Mouse (Mus musculus) erythroblast, embryonic 14.5 days (primary cell): Measurements from ENCODE around the gene Prx. TPM values are rescaled to one million over a fixed set of nuclear protein-coding genes. Genes with fewer than 3 reads are reported as not detected.
A peak's percentile ranks its signal among the peaks of the same experiment; 100 is the strongest.

Experiments
- H3K27me3 ChIP-seq: 2 replicates; pipeline ENCODE4 v1.6.1; 2012; ENCODE audit warnings: inconsistent platforms; ENCODE audit not compliant: control insufficient read depth
- H3K36me3 ChIP-seq: 2 replicates; pipeline ENCODE4 v1.6.1; 2012; ENCODE audit warnings: mild to moderate bottlenecking, inconsistent platforms; ENCODE audit not compliant: control insufficient read depth
- H3K4me1 ChIP-seq: 2 replicates; pipeline ENCODE4 v1.6.1; 2012; ENCODE audit warnings: inconsistent platforms; ENCODE audit not compliant: control insufficient read depth
- H3K4me3 ChIP-seq: replicated peaks from 2 replicates; pipeline ENCODE3; 2012; ENCODE audit warnings: moderate library complexity, mild to moderate bottlenecking, inconsistent platforms
- H3K9me3 ChIP-seq: 2 replicates; pipeline ENCODE4 v1.6.1; 2012; ENCODE audit warnings: low read length, inconsistent platforms, mixed read lengths; ENCODE audit not compliant: control insufficient read depth
- GATA1 ChIP-seq: IDR thresholded peaks from 2 replicates; pipeline ENCODE4 v1.6.1; 2012; ENCODE audit warnings: low read length, inconsistent platforms, mixed read lengths
- TAL1 ChIP-seq: IDR thresholded peaks from 3 replicates; pipeline ENCODE4 v1.6.1; 2012; ENCODE audit warnings: low read length, inconsistent platforms, mixed read lengths
- polyA plus RNA-seq: library from polyadenylated mRNA; stranded (reverse); fragments of >175 nt; gene quantifications from 2 replicates; pipeline ENCODE4 v1.2.3, GENCODE M21; 2012

The Prx gene
- polyA plus RNA-seq, 1 experiment: 0.41 TPM

DNA sequence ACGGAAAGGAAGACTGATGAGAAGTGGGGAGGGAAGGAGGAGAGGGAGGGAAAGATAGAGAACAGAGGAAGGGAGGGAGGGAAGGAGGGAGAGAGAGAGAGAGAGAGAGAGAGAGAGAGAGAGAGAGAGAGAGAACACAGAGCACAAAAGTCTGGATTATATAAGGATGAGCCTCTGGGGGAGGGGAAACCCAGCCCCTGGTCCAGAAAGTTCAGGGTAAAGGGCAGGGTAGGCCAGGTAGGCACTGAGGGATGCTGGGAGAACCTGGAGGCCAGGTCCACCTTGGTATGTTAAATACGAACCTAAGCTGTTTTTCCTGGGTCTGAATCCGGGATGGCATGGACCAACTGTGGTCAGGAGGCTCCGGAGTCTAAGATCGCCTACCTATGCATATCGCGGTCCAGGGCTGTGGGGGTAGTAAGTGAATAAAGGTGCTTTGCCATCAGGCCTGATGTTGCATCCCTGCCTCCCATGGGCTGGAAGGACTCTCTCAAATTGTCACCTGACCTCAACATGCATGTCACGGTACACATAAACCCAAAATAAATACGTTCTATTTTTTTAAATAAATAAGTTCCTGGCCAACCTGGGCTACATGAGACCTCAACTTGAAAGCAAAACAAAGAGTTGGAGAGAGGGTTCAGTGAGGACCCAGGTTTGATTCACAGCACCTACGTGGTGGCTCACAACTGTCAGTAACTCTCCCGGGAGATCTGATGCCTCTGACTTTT, 27.6 kb upstream of the Prx start:
- TF ChIP-seq GATA1 (no peak), TAL1 (no peak)
- Histone ChIP-seq H3K4me3 (peak overlapping the region; percentile 79), H3K36me3 (peaks cover 41% of the 10 kb centered on the region), H3K27me3 (no peaks in the 10 kb centered on the region), H3K9me3 (no peaks in the 10 kb centered on the region), H3K4me1 (peaks cover 48% of the 10 kb centered on the region)

DNA sequence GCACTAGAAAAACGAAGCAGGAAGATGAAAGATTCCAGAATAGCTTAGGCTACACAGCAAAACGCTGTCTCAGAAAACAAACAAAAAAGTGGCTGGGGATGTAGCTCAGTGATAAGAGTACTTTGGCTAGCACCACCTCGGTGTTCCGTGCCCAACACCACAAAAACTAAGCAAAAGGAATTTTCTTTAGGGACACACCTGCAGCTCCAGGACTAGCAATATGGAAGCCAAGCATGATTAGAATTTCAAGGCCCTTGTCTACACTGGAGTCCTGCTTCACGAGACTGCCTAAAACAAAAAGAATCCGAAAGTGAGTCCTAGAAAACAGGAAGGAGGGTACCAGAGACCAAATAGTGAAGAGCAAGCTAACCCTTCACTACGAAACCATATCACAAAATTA, 26.5 kb upstream of the Prx start:
- no peaks in the 10 kb centered on the region for H3K9me3 ChIP-seq
- no peaks in the 10 kb centered on the region for H3K27me3 ChIP-seq
- no peak for TF ChIP-seq TAL1
- no peak for TF ChIP-seq GATA1
- H3K4me3 ChIP-seq: peak overlapping the region; percentile 79
- H3K4me1 ChIP-seq: peaks cover 53% of the 10 kb centered on the region
- peaks cover 41% of the 10 kb centered on the region for H3K36me3 ChIP-seq

DNA sequence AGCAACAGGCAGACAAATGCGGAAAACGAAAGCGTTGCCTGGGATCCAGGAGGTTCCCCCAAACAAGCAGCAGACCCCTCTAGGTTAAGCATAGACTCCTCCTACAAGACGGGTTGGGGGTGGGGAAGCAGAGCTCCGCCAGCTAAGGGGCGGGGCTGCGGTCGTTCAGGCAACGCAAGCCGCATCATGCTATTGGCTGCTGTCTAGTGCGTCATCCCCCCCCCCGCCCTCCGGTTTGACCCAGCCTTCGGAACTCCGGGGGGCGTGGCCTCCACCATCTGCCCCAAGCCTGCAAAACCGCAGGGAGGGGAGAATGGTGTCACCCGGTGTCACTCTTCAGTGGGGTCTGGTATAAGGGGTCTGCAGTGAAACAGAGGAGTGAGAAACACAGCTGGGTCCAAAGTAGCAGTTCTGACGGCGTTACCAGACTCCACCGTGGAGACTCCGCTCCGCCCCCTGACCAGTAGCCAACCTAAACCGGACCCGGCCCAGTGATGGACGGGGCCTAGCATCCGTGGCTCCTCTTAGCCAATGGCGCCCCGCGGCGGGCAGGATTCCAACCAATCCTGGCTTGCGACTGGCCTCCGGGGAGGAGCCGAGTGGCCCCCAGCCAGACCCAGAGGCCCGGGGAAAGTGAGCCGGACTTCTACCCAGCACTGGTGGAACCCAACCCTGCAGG, 25.8 kb upstream of the Prx start, which contains the start of gene Sertad3:
Gene Sertad3 (plus strand): TSS at position 613 of the 679 bp plus-strand sequence.
- TF ChIP-seq GATA1 (no peak), TAL1 (no peak)
- Histone ChIP-seq H3K9me3 (no peaks in the 10 kb centered on the region), H3K27me3 (no peaks in the 10 kb centered on the region), H3K4me3 (peak within 1 kb of the TSS; percentile 79), H3K4me1 (peaks cover 58% of the 10 kb centered on the region), H3K36me3 (peaks cover 41% of the 10 kb centered on the region)

DNA sequence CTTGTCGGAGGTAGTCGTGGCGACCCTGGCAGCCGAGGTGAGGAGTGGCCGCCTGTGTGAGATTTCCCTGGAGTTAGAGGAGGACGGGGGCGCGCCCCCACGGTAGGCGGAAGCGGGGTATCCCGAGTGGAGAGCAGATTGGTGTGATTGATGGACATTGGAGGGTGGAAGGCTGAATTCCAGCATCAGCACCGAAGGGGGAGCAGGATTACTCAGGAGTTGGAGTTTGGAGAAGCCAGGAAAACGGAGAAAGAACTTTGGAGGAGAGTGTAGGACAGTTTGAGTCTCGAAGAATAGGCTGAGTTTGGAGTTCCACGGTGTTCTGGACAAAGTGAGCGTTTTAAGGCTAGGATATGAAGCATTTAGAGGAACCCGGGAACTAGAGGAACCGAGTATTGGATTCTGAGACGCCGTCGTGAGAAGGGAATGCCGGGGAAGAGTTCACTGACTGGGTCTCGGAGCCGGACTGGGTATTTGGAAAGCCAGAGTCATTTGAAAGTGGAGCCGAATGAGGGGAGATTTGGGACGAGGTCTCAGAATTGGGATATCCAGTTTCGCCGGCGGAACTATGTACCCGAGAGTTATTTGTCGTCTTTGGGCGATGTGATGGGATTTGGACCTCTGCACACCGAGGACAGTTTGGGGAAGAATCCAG, 25.2 kb upstream of the Prx start:
- H3K4me3 ChIP-seq: peak overlapping the region; percentile 79
- peaks cover 62% of the 10 kb centered on the region for H3K4me1 ChIP-seq
- no peaks in the 10 kb centered on the region for H3K9me3 ChIP-seq
- TF ChIP-seq GATA1 (no peak), TAL1 (no peak)
- H3K27me3 ChIP-seq: no peaks in the 10 kb centered on the region
- peaks cover 44% of the 10 kb centered on the region for H3K36me3 ChIP-seq

DNA sequence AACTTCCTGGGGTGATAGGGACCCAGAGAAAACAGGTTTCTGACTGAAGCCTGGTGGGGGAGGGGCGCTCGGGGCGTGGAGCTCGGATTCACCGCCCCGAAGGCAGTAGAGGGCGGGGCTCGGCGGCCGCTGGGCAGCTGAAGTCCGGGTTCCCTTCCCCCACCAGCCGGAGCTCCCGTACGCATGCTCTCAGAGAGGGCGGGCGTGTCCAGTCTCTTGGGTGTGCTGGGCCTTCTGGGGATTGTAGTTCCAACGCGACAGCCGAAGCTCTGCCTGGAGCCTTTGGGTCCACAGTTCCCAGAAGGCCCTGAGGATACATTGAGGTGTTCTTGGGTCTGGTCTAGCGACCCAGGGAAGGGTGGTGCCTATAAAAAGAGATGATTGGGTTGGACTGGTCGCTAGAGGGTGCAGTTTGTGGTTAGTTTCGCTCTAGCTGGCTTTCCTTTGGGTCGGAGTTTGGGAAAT, 24.6 kb upstream of the Prx start:
- Histone ChIP-seq H3K36me3 (peaks cover 50% of the 10 kb centered on the region), H3K9me3 (no peaks in the 10 kb centered on the region), H3K4me1 (peaks cover 68% of the 10 kb centered on the region), H3K27me3 (no peaks in the 10 kb centered on the region), H3K4me3 (peak overlapping the region; percentile 79)
- TF ChIP-seq TAL1 (no peak), GATA1 (no peak)

DNA sequence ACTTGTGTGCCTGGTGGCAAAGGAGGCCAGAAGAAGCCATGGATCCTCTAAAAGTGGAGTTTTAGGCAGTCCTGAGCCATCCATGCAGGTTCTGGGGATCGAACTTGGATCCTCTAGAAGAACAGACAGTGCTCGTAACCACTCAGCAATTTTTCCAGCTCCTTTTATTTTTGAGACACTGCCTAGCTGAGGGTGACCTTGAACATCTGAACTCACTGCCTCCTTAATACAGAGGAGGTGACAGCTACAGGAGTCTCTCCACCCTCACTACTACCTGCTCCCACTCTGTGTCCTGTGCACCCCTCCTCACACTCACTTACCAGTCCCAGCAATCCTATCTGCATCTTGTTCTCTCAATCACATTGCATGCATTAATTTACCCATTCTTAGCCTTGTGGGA, 23.5 kb upstream of the Prx start:
- Histone ChIP-seq H3K4me3 (peak overlapping the region; percentile 79), H3K36me3 (peaks cover 56% of the 10 kb centered on the region), H3K4me1 (peaks cover 78% of the 10 kb centered on the region), H3K9me3 (no peaks in the 10 kb centered on the region), H3K27me3 (no peaks in the 10 kb centered on the region)
- TF ChIP-seq TAL1: no peak
- TF ChIP-seq GATA1: no peak

DNA sequence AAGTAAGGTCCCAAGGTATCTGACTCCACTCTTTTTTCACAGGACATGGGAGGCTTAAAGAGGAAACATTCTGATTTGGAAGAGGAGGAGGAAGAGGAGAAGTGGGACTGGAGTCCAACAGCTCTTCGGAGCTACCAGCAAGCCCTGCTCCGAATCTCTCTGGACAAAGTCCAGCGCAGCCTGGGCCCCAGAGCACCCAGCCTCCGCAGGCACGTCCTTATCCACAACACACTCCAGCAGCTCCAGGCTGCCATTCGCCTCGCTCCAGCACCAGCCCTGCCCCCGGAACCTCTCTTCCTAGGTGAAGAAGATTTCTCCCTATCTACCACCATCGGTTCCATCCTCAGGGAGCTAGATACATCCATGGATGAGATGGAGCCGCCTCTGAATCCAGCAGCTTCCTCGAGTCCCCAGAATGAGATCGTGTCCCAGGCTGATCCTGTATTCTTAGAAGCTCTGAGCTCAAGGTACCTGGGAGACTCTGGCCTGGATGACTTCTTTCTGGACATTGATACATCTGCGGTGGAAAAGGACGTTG, 23.0 kb upstream of the Prx start:
- H3K4me1 ChIP-seq: peaks cover 80% of the 10 kb centered on the region
- H3K9me3 ChIP-seq: no peaks in the 10 kb centered on the region
- no peaks in the 10 kb centered on the region for H3K27me3 ChIP-seq
- peak overlapping the region; percentile 79 for H3K4me3 ChIP-seq
- TF ChIP-seq TAL1 (no peak), GATA1 (no peak)
- peaks cover 59% of the 10 kb centered on the region for H3K36me3 ChIP-seq

DNA sequence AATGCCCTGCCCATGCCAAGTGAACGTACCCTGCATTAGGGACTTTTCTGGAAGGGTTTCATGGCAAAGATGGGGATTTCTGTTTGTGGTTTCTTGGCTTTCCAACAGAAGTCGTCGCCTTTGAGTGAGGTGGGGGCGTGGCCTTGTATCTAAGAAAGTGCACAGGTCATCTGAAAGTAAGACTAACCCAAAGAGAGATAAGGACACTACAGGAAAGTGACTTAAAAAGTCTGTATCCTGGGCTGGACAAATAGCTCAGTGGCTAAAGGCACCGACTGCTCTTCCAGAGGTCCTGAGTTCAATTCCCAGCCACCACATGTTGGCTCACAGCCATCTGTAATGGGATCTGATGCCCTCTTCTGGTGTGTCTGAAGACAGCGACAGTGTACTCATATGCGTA, 20.6 kb upstream of the Prx start:
- Histone ChIP-seq H3K4me1 (peaks cover 82% of the 10 kb centered on the region), H3K27me3 (no peaks in the 10 kb centered on the region), H3K4me3 (no peak overlapping the region), H3K9me3 (no peaks in the 10 kb centered on the region), H3K36me3 (peaks cover 56% of the 10 kb centered on the region)
- no peak for TF ChIP-seq TAL1
- TF ChIP-seq GATA1: no peak

DNA sequence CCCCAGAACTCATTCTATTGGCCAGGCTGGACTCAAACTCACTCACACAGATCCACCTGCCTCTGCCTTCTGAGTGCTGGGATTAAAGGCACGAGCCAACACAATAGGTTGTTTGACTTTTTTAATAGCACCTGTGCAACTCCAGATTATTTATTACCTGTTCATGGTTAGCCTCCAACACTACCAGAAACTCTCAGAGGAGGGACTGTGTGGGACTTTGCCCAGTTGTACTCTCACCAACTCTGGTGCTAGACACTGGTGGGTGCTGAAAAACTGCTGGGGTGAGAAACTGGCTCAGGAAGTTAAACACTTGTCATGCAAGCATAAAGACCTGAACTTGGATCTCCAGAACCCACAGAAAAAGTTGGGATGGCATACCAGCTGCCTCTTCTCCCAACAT, 19.4 kb upstream of the Prx start:
- Histone ChIP-seq H3K4me3 (peak overlapping the region; percentile 6), H3K36me3 (peaks cover 58% of the 10 kb centered on the region), H3K9me3 (no peaks in the 10 kb centered on the region), H3K4me1 (peaks cover 91% of the 10 kb centered on the region), H3K27me3 (no peaks in the 10 kb centered on the region)
- TF ChIP-seq TAL1 (no peak), GATA1 (no peak)
